Mouse (Mus musculus): ENCODE results near the gene Gm28042. TPM values are rescaled to one million over a fixed set of nuclear protein-coding genes. Genes with fewer than 3 reads are reported as not detected.

Gm28042 gene
- polyA plus RNA-seq, 1 experiment from 2014 or later = 3.8 TPM

DNA sequence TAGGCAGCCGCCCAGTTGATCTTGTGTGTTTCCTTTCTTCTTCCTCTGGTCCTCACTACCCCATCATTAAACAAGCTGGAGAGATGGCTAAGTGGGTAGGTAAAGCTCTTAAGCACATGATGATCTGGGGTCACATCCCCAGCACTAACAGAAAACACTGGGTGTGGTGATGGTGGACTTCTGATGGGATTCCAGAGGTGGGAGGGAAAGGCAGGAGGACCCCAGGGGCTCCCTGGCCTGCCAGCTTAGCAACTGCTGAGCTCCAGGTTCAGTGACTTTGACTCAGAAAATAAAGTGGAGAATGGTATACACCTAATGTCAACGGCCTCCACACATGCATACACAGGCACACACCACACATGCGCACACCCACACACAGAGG, 648 bp downstream of the Gm28042 start:
- Histone ChIP-seq H3K9me3 (ENCODE audit: control insufficient read depth, low read length) (no peaks in the 10 kb centered on the region), H3K4me1 (ENCODE audit: control insufficient read depth, insufficient read depth, low read length) (peaks cover 7% of the 10 kb centered on the region; the same call in 1 of the 2 replicates), H3K36me3 (ENCODE audit: control insufficient read depth, insufficient read depth, low read length) (peaks cover 4% of the 10 kb centered on the region; the same call in 1 of the 2 replicates), H3K27ac (ENCODE audit: low read depth, low read length) (no peak overlapping the region), H3K9ac (ENCODE audit: low read length) (peak overlapping the region; percentile 63), H3K27me3 (ENCODE audit: control insufficient read depth, insufficient read depth, low read length) (no peaks in the 10 kb centered on the region), H3K4me2 (ENCODE audit: low read depth) (peak overlapping the region; percentile 53), H3K4me3 (ENCODE audit: low read depth, low read length) (peak overlapping the region; percentile 53)
- DNase-seq (ENCODE audit: low spot score) (peak; percentile 34), ATAC-seq (ENCODE audit: insufficient read depth, low FRiP score, low TSS enrichment) (no peak)
- 48% methylated on average over 3 of the region's 3 CpGs for WGBS

DNA sequence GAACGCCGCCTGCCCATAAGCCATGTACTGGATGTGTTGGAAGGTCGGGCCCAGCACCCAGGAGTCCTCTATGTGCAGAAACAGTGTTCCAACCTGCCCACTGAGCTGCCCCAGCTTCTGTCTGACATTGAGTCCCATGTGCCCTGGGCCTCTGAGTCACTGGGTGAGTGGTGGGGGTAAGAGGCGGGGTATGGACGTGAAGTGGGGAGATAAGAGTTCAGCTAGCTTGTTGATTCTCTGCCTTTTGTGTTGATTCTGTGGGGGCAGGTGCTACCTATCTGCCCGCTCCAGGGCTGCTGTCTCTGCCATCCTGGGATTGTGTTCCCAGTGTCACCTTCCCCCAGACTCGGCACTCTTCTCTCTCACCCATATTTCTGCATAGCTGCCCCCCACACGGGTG, 3.1 kb downstream of the Gm28042 start:
- DNase-seq (ENCODE audit: low spot score) (no peak), ATAC-seq (ENCODE audit: insufficient read depth, low FRiP score, low TSS enrichment) (no peak)
- no peak overlapping the region for H3K27ac ChIP-seq (ENCODE audit: low read depth, low read length)
- 94% methylated on average over 8 of the region's 8 CpGs for WGBS
- peaks cover 7% of the 10 kb centered on the region; the same call in 1 of the 2 replicates for H3K4me1 ChIP-seq (ENCODE audit: control insufficient read depth, insufficient read depth, low read length)
- no peaks in the 10 kb centered on the region for H3K9me3 ChIP-seq (ENCODE audit: control insufficient read depth, low read length)
- H3K4me3 ChIP-seq (ENCODE audit: low read depth, low read length) = no peak overlapping the region
- no peak overlapping the region for H3K4me2 ChIP-seq (ENCODE audit: low read depth)
- H3K9ac ChIP-seq (ENCODE audit: low read length) = no peak overlapping the region
- no peaks in the 10 kb centered on the region for H3K27me3 ChIP-seq (ENCODE audit: control insufficient read depth, insufficient read depth, low read length)
- H3K36me3 ChIP-seq (ENCODE audit: control insufficient read depth, insufficient read depth, low read length) = peaks cover 9% of the 10 kb centered on the region

DNA sequence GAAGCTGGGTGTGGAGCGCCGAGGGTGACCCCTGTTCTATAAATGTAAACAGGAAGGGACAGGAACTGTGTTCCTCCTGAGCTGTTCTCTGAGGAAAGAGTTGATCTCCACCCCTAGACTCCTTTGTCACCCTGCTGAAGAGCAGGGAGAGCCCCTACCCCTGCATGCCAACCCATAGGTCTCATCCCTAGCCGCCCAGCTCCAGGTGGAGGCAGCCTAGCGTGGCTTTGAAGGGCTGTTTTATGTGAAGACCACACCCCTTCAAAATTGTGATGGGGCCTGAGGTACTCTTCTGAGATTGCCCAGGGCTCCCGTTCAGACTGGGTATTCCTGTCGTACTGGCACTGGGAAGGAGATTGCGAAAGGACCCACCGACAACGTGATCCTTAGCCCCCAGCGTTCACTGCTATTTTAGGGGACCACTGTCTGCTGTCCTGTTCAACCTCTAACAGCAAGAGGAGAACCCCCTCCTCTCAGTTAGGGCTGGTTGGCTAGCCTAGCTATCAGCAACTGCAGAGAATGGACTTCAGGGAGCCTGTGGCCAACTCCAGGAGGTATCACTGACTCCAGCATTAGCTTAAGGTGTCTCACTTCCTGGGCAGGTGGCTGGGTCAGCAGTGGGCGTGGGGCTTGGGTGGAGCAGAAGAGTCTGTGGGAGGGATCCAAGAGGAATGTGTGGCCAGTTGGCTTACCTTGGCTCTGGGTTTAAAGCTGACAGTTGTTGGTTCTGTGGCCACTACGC, 5.6 kb downstream of the Gm28042 start, which contains the start of gene Pla2g4b:
TSS of gene Pla2g4b (plus strand) at position 692 of the 742 bp plus-strand sequence.
- no peak for ATAC-seq (ENCODE audit: insufficient read depth, low FRiP score, low TSS enrichment)
- Histone ChIP-seq H3K4me3 (ENCODE audit: low read depth, low read length) (no peak within 1 kb of the TSS), H3K4me2 (ENCODE audit: low read depth) (no peak within 1 kb of the TSS), H3K27ac (ENCODE audit: low read depth, low read length) (no peak within 1 kb of the TSS), H3K36me3 (ENCODE audit: control insufficient read depth, insufficient read depth, low read length) (peaks cover 11% of the 10 kb centered on the region), H3K4me1 (ENCODE audit: control insufficient read depth, insufficient read depth, low read length) (peaks cover 6% of the 10 kb centered on the region; the same call in 1 of the 2 replicates), H3K27me3 (ENCODE audit: control insufficient read depth, insufficient read depth, low read length) (no peaks in the 10 kb centered on the region), H3K9ac (ENCODE audit: low read length) (no peak within 1 kb of the TSS), H3K9me3 (ENCODE audit: control insufficient read depth, low read length) (no peaks in the 10 kb centered on the region)
- 89% methylated on average over 12 of the region's 12 CpGs for WGBS
- DNase-seq (ENCODE audit: low spot score) = no peak

DNA sequence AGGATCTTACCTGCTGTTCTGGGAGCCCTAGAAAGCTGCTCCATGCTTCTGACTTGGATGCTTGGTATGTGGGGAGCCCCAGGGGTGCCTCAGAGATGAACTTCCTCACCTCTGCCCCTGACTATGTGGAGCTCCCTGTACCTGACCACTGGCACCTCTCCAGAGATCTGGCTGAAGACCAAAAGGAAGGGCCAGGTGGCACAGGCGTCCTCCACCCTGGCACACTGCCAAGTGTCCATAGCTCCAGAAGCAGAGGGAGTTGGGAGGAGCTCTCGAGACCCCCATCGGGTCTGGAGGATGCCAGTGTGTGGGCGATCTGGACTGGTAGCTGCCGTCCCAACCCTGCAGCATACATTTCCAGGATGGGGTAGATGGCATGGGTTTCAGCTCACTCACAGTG, 6.4 kb downstream of the Gm28042 start:
- WGBS = 93% methylated on average over 5 of the region's 5 CpGs
- H3K27ac ChIP-seq (ENCODE audit: low read depth, low read length) = no peak overlapping the region
- ATAC-seq (ENCODE audit: insufficient read depth, low FRiP score, low TSS enrichment) = no peak
- no peak overlapping the region for H3K4me3 ChIP-seq (ENCODE audit: low read depth, low read length)
- no peak overlapping the region for H3K9ac ChIP-seq (ENCODE audit: low read length)
- H3K4me2 ChIP-seq (ENCODE audit: low read depth) = no peak overlapping the region
- peaks cover 16% of the 10 kb centered on the region for H3K36me3 ChIP-seq (ENCODE audit: control insufficient read depth, insufficient read depth, low read length)
- no peak for DNase-seq (ENCODE audit: low spot score)
- no peaks in the 10 kb centered on the region for H3K9me3 ChIP-seq (ENCODE audit: control insufficient read depth, low read length)
- no peaks in the 10 kb centered on the region for H3K27me3 ChIP-seq (ENCODE audit: control insufficient read depth, insufficient read depth, low read length)
- H3K4me1 ChIP-seq (ENCODE audit: control insufficient read depth, insufficient read depth, low read length) = no peaks in the 10 kb centered on the region

DNA sequence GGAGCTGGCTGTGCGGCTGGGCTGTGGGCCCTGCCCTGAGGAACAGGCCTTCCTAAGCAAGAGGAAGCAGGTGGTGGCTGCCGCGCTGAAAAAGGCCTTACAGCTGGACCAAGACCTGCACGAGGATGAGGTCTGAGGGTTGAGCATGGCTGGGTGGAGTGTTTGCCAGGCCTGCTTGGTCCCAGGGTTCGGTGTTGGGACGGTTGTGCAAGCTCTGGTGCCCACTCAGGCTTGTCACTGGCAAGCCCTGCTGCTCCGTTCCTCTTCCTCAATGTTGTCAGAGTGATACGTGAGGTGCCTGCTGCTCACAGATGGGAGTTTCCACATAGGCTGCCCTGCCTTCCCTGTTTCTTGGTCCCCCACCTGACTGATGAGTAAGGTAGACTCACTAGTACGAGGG, 10.5 kb downstream of the Gm28042 start:
- Histone ChIP-seq H3K9me3 (ENCODE audit: control insufficient read depth, low read length) (no peaks in the 10 kb centered on the region), H3K4me3 (ENCODE audit: low read depth, low read length) (no peak overlapping the region), H3K27me3 (ENCODE audit: control insufficient read depth, insufficient read depth, low read length) (no peaks in the 10 kb centered on the region), H3K36me3 (ENCODE audit: control insufficient read depth, insufficient read depth, low read length) (peaks cover 29% of the 10 kb centered on the region), H3K9ac (ENCODE audit: low read length) (no peak overlapping the region), H3K27ac (ENCODE audit: low read depth, low read length) (no peak overlapping the region), H3K4me1 (ENCODE audit: control insufficient read depth, insufficient read depth, low read length) (no peaks in the 10 kb centered on the region), H3K4me2 (ENCODE audit: low read depth) (no peak overlapping the region)
- DNase-seq (ENCODE audit: low spot score) (no peak), ATAC-seq (ENCODE audit: insufficient read depth, low FRiP score, low TSS enrichment) (no peak)
- 89% methylated on average over 9 of the region's 9 CpGs for WGBS

DNA sequence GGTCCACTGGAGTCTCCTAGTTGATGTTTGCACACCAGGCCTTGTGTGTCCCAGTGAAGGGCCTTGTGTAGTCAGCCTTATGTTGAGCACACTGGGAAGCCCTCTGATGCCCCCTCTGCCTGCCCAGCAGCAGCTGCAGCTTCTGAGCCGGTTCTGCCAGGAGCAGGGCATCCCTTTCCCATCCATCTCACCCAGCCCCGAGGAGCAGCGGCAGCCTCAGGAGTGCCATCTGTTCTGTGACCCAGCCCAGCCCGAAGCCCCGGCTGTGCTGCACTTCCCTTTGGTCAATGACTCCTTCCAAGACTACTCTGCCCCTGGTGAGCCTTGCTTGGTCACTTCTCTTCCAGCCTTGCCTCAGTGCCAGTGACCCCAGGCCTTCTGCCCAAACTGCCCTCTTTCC, 13.7 kb downstream of the Gm28042 start:
- Histone ChIP-seq H3K4me3 (ENCODE audit: low read depth, low read length) (no peak overlapping the region), H3K4me1 (ENCODE audit: control insufficient read depth, insufficient read depth, low read length) (no peaks in the 10 kb centered on the region), H3K27ac (ENCODE audit: low read depth, low read length) (no peak overlapping the region), H3K36me3 (ENCODE audit: control insufficient read depth, insufficient read depth, low read length) (peaks cover 24% of the 10 kb centered on the region), H3K27me3 (ENCODE audit: control insufficient read depth, insufficient read depth, low read length) (no peaks in the 10 kb centered on the region), H3K4me2 (ENCODE audit: low read depth) (no peak overlapping the region), H3K9ac (ENCODE audit: low read length) (no peak overlapping the region), H3K9me3 (ENCODE audit: control insufficient read depth, low read length) (no peaks in the 10 kb centered on the region)
- ATAC-seq (ENCODE audit: insufficient read depth, low FRiP score, low TSS enrichment) (no peak), DNase-seq (ENCODE audit: low spot score) (no peak)
- WGBS = 83% methylated on average over 5 of the region's 5 CpGs

DNA sequence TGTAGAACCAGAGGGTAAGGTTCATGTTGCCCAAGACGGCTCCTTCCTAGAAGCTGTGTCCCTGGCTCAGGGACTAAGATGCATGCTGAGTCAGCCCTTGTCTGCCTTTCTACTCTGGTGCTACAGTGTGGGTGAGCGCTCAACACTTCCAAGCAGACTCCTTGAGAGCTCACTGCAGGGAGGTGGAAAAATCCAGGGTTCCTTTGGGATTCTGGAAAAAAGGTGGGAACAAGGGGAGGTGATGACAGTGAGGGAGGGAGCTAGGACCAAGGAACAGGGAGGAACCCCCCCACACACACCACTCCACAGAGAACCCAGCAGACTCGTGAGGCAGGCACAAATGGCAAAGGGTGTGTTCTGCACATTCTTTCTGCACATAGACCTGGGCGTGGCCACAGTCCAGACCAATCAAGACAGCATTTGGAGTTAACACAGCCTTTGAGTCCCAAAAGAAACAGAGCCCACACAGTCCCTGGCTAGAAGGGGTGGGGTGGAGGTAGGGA, 16.9 kb downstream of the Gm28042 start:
- Histone ChIP-seq H3K27me3 (ENCODE audit: control insufficient read depth, insufficient read depth, low read length) (no peaks in the 10 kb centered on the region), H3K4me3 (ENCODE audit: low read depth, low read length) (no peak overlapping the region), H3K27ac (ENCODE audit: low read depth, low read length) (no peak overlapping the region), H3K36me3 (ENCODE audit: control insufficient read depth, insufficient read depth, low read length) (peaks cover 14% of the 10 kb centered on the region), H3K4me1 (ENCODE audit: control insufficient read depth, insufficient read depth, low read length) (no peaks in the 10 kb centered on the region), H3K4me2 (ENCODE audit: low read depth) (no peak overlapping the region), H3K9me3 (ENCODE audit: control insufficient read depth, low read length) (no peaks in the 10 kb centered on the region), H3K9ac (ENCODE audit: low read length) (no peak overlapping the region)
- WGBS = 62% methylated on average over 4 of the region's 4 CpGs
- DNase-seq (ENCODE audit: low spot score) (no peak), ATAC-seq (ENCODE audit: insufficient read depth, low FRiP score, low TSS enrichment) (no peak)

DNA sequence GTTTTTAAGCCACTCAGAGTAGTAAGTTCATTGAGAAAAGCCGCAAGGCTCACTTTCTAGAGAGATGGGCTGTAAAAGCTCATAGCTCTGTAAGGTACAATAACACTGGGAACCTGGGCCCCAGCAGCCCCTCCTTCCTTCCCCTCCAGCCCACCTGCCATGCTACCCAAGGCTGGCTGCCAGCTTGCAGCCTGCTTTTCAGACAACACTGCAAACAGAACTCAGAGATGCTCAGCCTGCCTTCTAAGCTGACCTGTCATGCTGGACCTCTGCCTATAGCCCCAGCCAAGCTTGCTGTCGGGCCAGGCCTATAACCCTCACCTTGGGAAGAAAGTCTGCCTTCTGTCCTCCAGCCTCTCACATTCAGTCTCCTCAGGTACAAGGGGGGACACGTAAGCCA, 17.4 kb downstream of the Gm28042 start:
- H3K9me3 ChIP-seq (ENCODE audit: control insufficient read depth, low read length) = no peaks in the 10 kb centered on the region
- H3K27me3 ChIP-seq (ENCODE audit: control insufficient read depth, insufficient read depth, low read length) = no peaks in the 10 kb centered on the region
- 61% methylated on average over 3 of the region's 3 CpGs for WGBS
- no peak overlapping the region for H3K4me3 ChIP-seq (ENCODE audit: low read depth, low read length)
- no peak overlapping the region for H3K4me2 ChIP-seq (ENCODE audit: low read depth)
- H3K27ac ChIP-seq (ENCODE audit: low read depth, low read length) = no peak overlapping the region
- no peaks in the 10 kb centered on the region for H3K4me1 ChIP-seq (ENCODE audit: control insufficient read depth, insufficient read depth, low read length)
- DNase-seq (ENCODE audit: low spot score) = no peak
- no peak for ATAC-seq (ENCODE audit: insufficient read depth, low FRiP score, low TSS enrichment)
- H3K9ac ChIP-seq (ENCODE audit: low read length) = no peak overlapping the region
- peaks cover 12% of the 10 kb centered on the region; the same call in 1 of the 2 replicates for H3K36me3 ChIP-seq (ENCODE audit: control insufficient read depth, insufficient read depth, low read length)
